Mouse (Mus musculus) MEL (cell line): Measurements from ENCODE around the gene Fam196b. TPM values are rescaled to one million over a fixed set of nuclear protein-coding genes. Genes with fewer than 3 reads are reported as not detected.
A peak's percentile ranks its signal among the peaks of the same experiment; 100 is the strongest.

Source experiments
- DNase-seq: peaks from one replicate; pipeline ENCODE4 v3.0.0; 2011; ENCODE audit warnings: low read depth, low spot score
- H3K27ac ChIP-seq: 2 replicates; pipeline ENCODE4 v1.5.1; 2012; ENCODE audit warnings: low read depth, mild to moderate bottlenecking, control low read depth, low read length, moderate library complexity; ENCODE audit not compliant: control insufficient read depth
- H3K27me3 ChIP-seq, 2 experiments: fragments of 150-350 bp in 1 of 2; sonication (generic) in 1 of 2; 2 replicates each; pipeline ENCODE4 v1.6.1; 2012; ENCODE audit warnings: low read length in 2 of 2, mild to moderate bottlenecking in 2 of 2, improper control_type of control experiment in 1 of 2, moderate library complexity in 1 of 2; ENCODE audit not compliant: insufficient read depth in 2 of 2, control insufficient read depth in 1 of 2
- H3K36me3 ChIP-seq, 2 experiments: 2 replicates each; pipeline ENCODE4 v1.6.1; 2012 to 2014; ENCODE audit warnings: low read length in 2 of 2, improper control_type of control experiment in 1 of 2, inconsistent platforms in 1 of 2, mild to moderate bottlenecking in 1 of 2; ENCODE audit not compliant: insufficient read depth in 2 of 2, control insufficient read depth in 1 of 2
- H3K4me1 ChIP-seq, 2 experiments: fragments of 150-350 bp in 1 of 2; sonication (generic) in 1 of 2; 2 replicates each; pipeline ENCODE4 v1.6.1; 2012; ENCODE audit warnings: low read length in 2 of 2, improper control_type of control experiment in 1 of 2, mild to moderate bottlenecking in 1 of 2; ENCODE audit not compliant: insufficient read depth in 2 of 2, control insufficient read depth in 1 of 2
- H3K4me3 ChIP-seq, 2 experiments: fragments of 150-350 bp in 1 of 2; sonication (generic) in 1 of 2; 2 replicates each; pipeline ENCODE4 v1.5.1; 2012; ENCODE audit warnings: low read depth in 2 of 2, low read length in 2 of 2, mild to moderate bottlenecking in 2 of 2, moderate library complexity in 2 of 2, control low read depth in 1 of 2, improper control_type of control experiment in 1 of 2; ENCODE audit not compliant: control insufficient read depth in 1 of 2, insufficient read depth in 1 of 2
- H3K79me2 ChIP-seq: 2 replicates; pipeline ENCODE4 v1.6.1; 2012; ENCODE audit warnings: mild to moderate bottlenecking, low read length, moderate library complexity; ENCODE audit not compliant: control insufficient read depth, poor library complexity, insufficient read depth
- H3K9ac ChIP-seq: 2 replicates; pipeline ENCODE4 v1.6.1; 2012; ENCODE audit warnings: low read depth, mild to moderate bottlenecking, control low read depth, low read length, moderate library complexity; ENCODE audit not compliant: control insufficient read depth, poor library complexity, severe bottlenecking
- H3K9me3 ChIP-seq: fragments of 150-350 bp; sonication (generic); replicated peaks from 2 replicates; pipeline ENCODE4 v1.6.1; 2012; ENCODE audit warnings: mild to moderate bottlenecking, low read length, improper control_type of control experiment, moderate library complexity; ENCODE audit not compliant: insufficient read depth
- CHD1 ChIP-seq: IDR thresholded peaks from 2 replicates; pipeline ENCODE4 v1.6.1; 2012; ENCODE audit warnings: low read depth, mild to moderate bottlenecking, inconsistent platforms, low read length, improper control_type of control experiment
- E2F4 ChIP-seq: IDR thresholded peaks from 2 replicates; pipeline ENCODE4 v1.6.1; 2011; ENCODE audit warnings: low read depth, low read length, improper control_type of control experiment, borderline replicate concordance
- EP300 ChIP-seq, 2 experiments: IDR thresholded peaks; 2 replicates each; pipeline ENCODE4 v1.6.1; 2011; ENCODE audit warnings: improper control_type of control experiment in 2 of 2, low read length in 2 of 2, low read depth in 1 of 2, mild to moderate bottlenecking in 1 of 2
- ETS1 ChIP-seq: IDR thresholded peaks from 2 replicates; pipeline ENCODE4 v1.6.1; 2012; ENCODE audit warnings: low read depth, mild to moderate bottlenecking, inconsistent platforms, low read length, improper control_type of control experiment, moderate library complexity
- GATA1 ChIP-seq: IDR thresholded peaks from 2 replicates; pipeline ENCODE4 v1.6.1; 2011; ENCODE audit warnings: low read depth, low read length, improper control_type of control experiment
- JUND ChIP-seq: IDR thresholded peaks from 2 replicates; pipeline ENCODE4 v1.6.1; 2011; ENCODE audit warnings: low read depth, mild to moderate bottlenecking, improper control_type of control experiment, low read length
- MAX ChIP-seq: IDR thresholded peaks from 2 replicates; pipeline ENCODE4 v1.6.1; 2011; ENCODE audit warnings: low read length, improper control_type of control experiment
- MXI1 ChIP-seq: IDR thresholded peaks from 2 replicates; pipeline ENCODE4 v1.6.1; 2011; ENCODE audit warnings: mild to moderate bottlenecking, low read depth, low read length, improper control_type of control experiment
- MYB ChIP-seq: IDR thresholded peaks from 2 replicates; pipeline ENCODE4 v1.6.1; 2011; ENCODE audit warnings: mild to moderate bottlenecking, low read depth, low read length, improper control_type of control experiment
- NELFE ChIP-seq: IDR thresholded peaks from 2 replicates; pipeline ENCODE4 v1.6.1; 2011; ENCODE audit warnings: low read depth, low read length, improper control_type of control experiment
- POLR2AphosphoS2 ChIP-seq: IDR thresholded peaks from 2 replicates; pipeline ENCODE4 v1.6.1; 2011; ENCODE audit warnings: low read length, improper control_type of control experiment
- SIN3A ChIP-seq: IDR thresholded peaks from 2 replicates; pipeline ENCODE4 v1.6.1; 2012; ENCODE audit warnings: low read length, improper control_type of control experiment, inconsistent platforms
- TAL1 ChIP-seq: IDR thresholded peaks from 2 replicates; pipeline ENCODE4 v1.6.1; 2012; ENCODE audit warnings: mild to moderate bottlenecking, inconsistent platforms, low read length, moderate library complexity, mixed read lengths
- TCF12 ChIP-seq: IDR thresholded peaks from 2 replicates; pipeline ENCODE4 v1.6.1; 2014; ENCODE audit warnings: low read depth, mild to moderate bottlenecking, inconsistent platforms, low read length, improper control_type of control experiment, moderate library complexity
- UBTF ChIP-seq: IDR thresholded peaks from 2 replicates; pipeline ENCODE4 v1.6.1; 2012; ENCODE audit warnings: low read depth, mild to moderate bottlenecking, inconsistent platforms, low read length, improper control_type of control experiment, moderate library complexity, borderline replicate concordance; ENCODE audit not compliant: insufficient read depth
- ZMIZ1 ChIP-seq: IDR thresholded peaks from 2 replicates; pipeline ENCODE4 v1.6.1; 2012; ENCODE audit warnings: low read depth, mild to moderate bottlenecking, inconsistent platforms, low read length, improper control_type of control experiment, moderate library complexity
- polyA plus RNA-seq, 2 experiments: library from polyadenylated mRNA; stranded (reverse) in 1 of 2; unstranded in 1 of 2; fragments of >175 nt in 1 of 2; fragments of >200 nt in 1 of 2; gene quantifications; 2 replicates each; pipeline versions ENCODE4 v1.2.1 to v1.2.4; 2012; ENCODE audit warnings: low replicate concordance in 2 of 2, low read depth in 1 of 2; ENCODE audit not compliant: insufficient read length in 2 of 2, insufficient read depth in 1 of 2, missing spikeins in 1 of 2
- total RNA-seq: library from RNA; depleted of rRNA; stranded (reverse); fragments of 300-350 nt; gene quantifications from 2 replicates; pipeline ENCODE4 v1.2.3, GENCODE M21; 2012

Gene Fam196b
- total and polyA plus RNA-seq, 3 experiments = 0.10 to 0.23 TPM; not detected in 1

GRCm38 (mm10) chr11:34355406-34355805 lies 40.8 kb downstream of the Fam196b start:
- H3K79me2 ChIP-seq = no peaks in the 10 kb centered on the region
- H3K36me3 ChIP-seq = peaks cover 0 to 2% of the 10 kb centered on the region in 2 experiments; a peak in 2 of 4 replicates
- H3K27me3 ChIP-seq = no peaks in the 10 kb centered on the region
- H3K9me3 ChIP-seq = no peaks in the 10 kb centered on the region
- TF ChIP-seq E2F4 = no peak
- H3K9ac ChIP-seq = no peak overlapping the region
- no peak overlapping the region for H3K4me3 ChIP-seq
- H3K4me1 ChIP-seq = no peaks in the 10 kb centered on the region
- no peak overlapping the region for H3K27ac ChIP-seq
- no peak for DNase-seq

- TF ChIP-seq ZMIZ1 (no peak), SIN3A (no peak), MYB (no peak), UBTF (no peak), TAL1 (no peak), TCF12 (no peak), JUND (no peak), POLR2AphosphoS2 (no peak), MXI1 (no peak), CHD1 (no peak), GATA1 (no peak)
- H3K9ac ChIP-seq = no peak overlapping the region
- no peaks in the 10 kb centered on the region for H3K4me1 ChIP-seq
- H3K27ac ChIP-seq = no peak overlapping the region
- no peaks in the 10 kb centered on the region for H3K27me3 ChIP-seq
- no peaks in the 10 kb centered on the region for H3K9me3 ChIP-seq
- DNase-seq = peak; percentile 16
- H3K36me3 ChIP-seq = peaks cover 0 to 2% of the 10 kb centered on the region in 2 experiments; a peak in 2 of 4 replicates
- no peaks in the 10 kb centered on the region for H3K79me2 ChIP-seq
- H3K4me3 ChIP-seq = no peak overlapping the region
These were observed 41.5 kb downstream of the Fam196b start for GRCm38 (mm10) chr11:34356109-34356508.

GRCm38 (mm10) chr11:34372224-34372623 lies 57.6 kb downstream of the Fam196b start:
- H3K9ac ChIP-seq = no peak overlapping the region
- H3K27ac ChIP-seq = no peak overlapping the region
- no peaks in the 10 kb centered on the region for H3K79me2 ChIP-seq
- peaks cover 2 to 8% of the 10 kb centered on the region in 2 experiments for H3K4me1 ChIP-seq
- no peaks in the 10 kb centered on the region for H3K27me3 ChIP-seq
- H3K9me3 ChIP-seq = no peaks in the 10 kb centered on the region
- H3K36me3 ChIP-seq = peaks cover 3 to 17% of the 10 kb centered on the region in 2 experiments; a peak in 3 of 4 replicates
- peak; percentile 92 for DNase-seq
- H3K4me3 ChIP-seq = no peak overlapping the region
- TF ChIP-seq TAL1 (peak; percentile 35), EP300 (IDR thresholded peaks at IDR 0.05; ENCODE audit: low read depth in 1 of 2, low read length in 2 of 2) (peak in 1 of 2 experiments; percentile 33; a peak in 1 of 4 replicates), GATA1 (peak; percentile 71), POLR2AphosphoS2 (no peak), NELFE (no peak), ETS1 (peak; percentile 48), MAX (no peak), SIN3A (peak; percentile 23; the same call in 1 of the 2 replicates)
